Mouse (Mus musculus): ENCODE results near the gene Vax1.

GRCm38 (mm10) chr19:59145064-59145463, 24.8 kb downstream of the Vax1 start:
- no peak for TF ChIP-seq CTCF (IDR thresholded peaks at IDR 0.05; ENCODE audit: extremely low read depth, insufficient read depth, low read length)
- no peak for TF ChIP-seq POLR2A (IDR thresholded peaks at IDR 0.05; ENCODE audit: extremely low read depth, insufficient read depth, low read length)

Measured in cortical plate, adult 2 months (tissue).